Mouse (Mus musculus) lung, embryonic 14.5 days (tissue): ENCODE data around the gene Slc8b1. TPM values are rescaled to one million over a fixed set of nuclear protein-coding genes. Genes with fewer than 3 reads are reported as not detected.
A peak's percentile ranks its signal among the peaks of the same experiment; 100 is the strongest.

Experiments used
- ATAC-seq: fragments of 200-750 bp; cut with Nextera tagmentation; 2 replicates; pipeline ENCODE4 v1.8.0; 2017; ENCODE audit warnings: mild to moderate bottlenecking, moderate TSS enrichment, moderate library complexity; ENCODE audit not compliant: insufficient read depth
- DNase-seq: peaks from one replicate; pipeline ENCODE4 v3.0.0-alpha.2; 2015
- H3K27ac ChIP-seq: fragments of 300-500 bp; sonication (generic); 2 replicates; pipeline ENCODE4 v1.5.1; 2014; ENCODE audit warnings: low read depth, mild to moderate bottlenecking, moderate library complexity
- H3K27me3 ChIP-seq: fragments of 300-500 bp; sonication (generic); 2 replicates; pipeline ENCODE4 v1.6.1; 2014; ENCODE audit warnings: low read length, control low read depth; ENCODE audit not compliant: insufficient read depth
- H3K36me3 ChIP-seq: fragments of 300-500 bp; sonication (generic); 2 replicates; pipeline ENCODE4 v1.6.1; 2014; ENCODE audit warnings: control low read depth; ENCODE audit not compliant: insufficient read depth
- H3K4me1 ChIP-seq: fragments of 300-500 bp; sonication (generic); 2 replicates; pipeline ENCODE4 v1.6.1; 2014; ENCODE audit warnings: antibody characterized with exemption, control low read depth; ENCODE audit not compliant: insufficient read depth
- H3K4me2 ChIP-seq: fragments of 300-500 bp; sonication (generic); 2 replicates; pipeline ENCODE4 v1.6.1; 2014; ENCODE audit warnings: mild to moderate bottlenecking
- H3K4me3 ChIP-seq: fragments of 300-500 bp; sonication (generic); 2 replicates; pipeline ENCODE4 v1.5.1; 2014; ENCODE audit warnings: low read depth, low read length
- H3K9ac ChIP-seq: fragments of 300-500 bp; sonication (generic); 2 replicates; pipeline ENCODE4 v1.6.1; 2014
- H3K9me3 ChIP-seq: fragments of 300-500 bp; sonication (generic); 2 replicates; pipeline ENCODE4 v1.6.1; 2016; ENCODE audit warnings: low read depth, low read length, control low read depth
- CTCF ChIP-seq: IDR thresholded peaks from 2 replicates; pipeline ENCODE4 v1.5.1; 2016; ENCODE audit warnings: antibody characterized with exemption, low read depth
- WGBS: fragments of 180-500 bp; shearing (Covaris S2); extraction: QIAGEN DNeasy Blood & Tissue Kit; methylation state at CpG from one replicate; pipeline ENCODE4 v1.1.7; 2014; 5-methylcytosine and 5-hydroxymethylcytosine counted together
- polyA plus RNA-seq: library from polyadenylated mRNA; unstranded; fragments of >200 nt; fragmentation: Nextera tagmentation; extraction: Ambion mirVana; gene quantifications from 2 replicates; pipeline ENCODE4 v1.2.1, GENCODE M21; 2014

Slc8b1 gene
- polyA plus RNA-seq, 1 experiment from 2014 or later = 3.6 TPM

DNA sequence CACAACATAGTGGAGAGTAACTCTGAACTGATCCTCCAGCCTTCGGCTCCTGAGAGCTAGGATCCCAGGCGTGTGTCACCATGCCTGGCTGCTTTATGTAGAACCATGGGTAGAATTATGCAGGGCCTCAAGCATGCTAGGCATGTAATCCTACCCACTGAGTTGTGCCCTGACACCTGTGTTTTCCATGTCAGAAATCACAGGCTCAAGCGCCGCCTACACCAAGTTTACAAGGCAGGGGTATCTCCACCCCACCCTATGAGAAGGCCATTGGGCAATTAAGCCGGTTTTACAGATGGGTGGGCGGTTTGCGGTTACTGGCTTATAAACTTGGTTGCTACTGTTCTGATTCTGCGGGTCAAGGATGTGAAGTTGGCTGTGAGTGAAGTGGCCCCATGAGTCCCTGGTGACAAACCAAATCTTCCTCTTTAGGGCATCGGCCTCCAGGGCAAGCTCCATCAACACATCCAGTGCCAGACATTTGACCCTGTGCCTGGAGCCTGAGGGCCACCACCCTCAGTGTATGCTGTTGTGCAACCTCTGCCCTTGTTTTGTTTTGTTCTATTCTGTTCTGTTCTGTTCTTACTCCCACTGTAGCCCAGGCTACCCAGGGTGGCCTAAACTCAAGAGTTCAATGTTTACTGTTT, 3.2 kb downstream of the Slc8b1 start:
- no peak for ATAC-seq
- Histone ChIP-seq H3K36me3 (no peaks in the 10 kb centered on the region), H3K27me3 (no peaks in the 10 kb centered on the region), H3K4me1 (peaks cover 14% of the 10 kb centered on the region), H3K9me3 (no peaks in the 10 kb centered on the region), H3K4me2 (no peak overlapping the region), H3K4me3 (no peak overlapping the region), H3K27ac (no peak overlapping the region), H3K9ac (no peak overlapping the region)
- no peak for DNase-seq
- TF ChIP-seq CTCF = no peak
- 88% methylated on average over 9 of the region's 9 CpGs for WGBS

DNA sequence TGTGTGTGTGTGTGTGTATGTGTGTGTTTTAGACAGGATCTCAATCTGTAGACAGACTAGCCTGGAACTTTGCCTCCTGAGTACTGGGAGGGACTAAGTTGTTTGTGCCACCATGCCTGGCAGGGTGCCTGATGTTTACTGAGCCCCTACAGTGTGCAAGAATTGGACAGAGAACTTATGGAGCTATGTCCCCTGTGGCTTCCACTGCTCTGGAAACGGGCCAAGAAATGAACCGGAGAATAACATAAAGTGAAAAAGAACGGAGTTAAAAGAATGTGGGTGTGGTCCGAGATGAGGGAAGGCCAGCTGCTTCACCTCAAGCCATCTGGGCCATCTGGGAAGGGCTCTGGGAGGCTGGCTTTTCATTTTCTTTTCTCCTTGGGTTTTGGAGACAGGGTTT, 3.8 kb downstream of the Slc8b1 start:
- no peak overlapping the region for H3K4me2 ChIP-seq
- DNase-seq = peak; percentile 93
- WGBS = 10% methylated on average over 4 of the region's 4 CpGs

DNA sequence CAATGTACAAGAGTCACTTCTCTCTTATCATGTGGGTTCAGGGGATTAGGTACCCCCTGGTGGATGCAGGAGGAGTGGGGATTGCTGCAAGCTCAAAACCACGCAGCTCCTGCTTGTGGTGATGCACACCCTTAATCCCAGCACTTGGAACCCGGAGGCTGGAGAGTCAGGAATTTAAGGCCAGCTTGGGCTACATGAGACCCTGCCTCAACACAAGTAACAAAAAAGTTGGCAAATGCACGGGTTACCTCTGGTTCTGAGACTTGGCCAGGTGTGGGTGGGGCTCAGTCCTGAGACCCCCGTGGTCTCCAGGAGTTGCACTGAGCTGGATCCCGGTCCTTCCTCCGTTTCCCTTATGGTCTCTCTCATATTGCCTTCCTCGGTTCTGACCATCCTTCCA, 4.5 kb downstream of the Slc8b1 start:
- Histone ChIP-seq H3K27me3 (no peaks in the 10 kb centered on the region), H3K9me3 (no peaks in the 10 kb centered on the region), H3K4me2 (no peak overlapping the region), H3K9ac (no peak overlapping the region), H3K27ac (0 out of 2 replicates have a peak overlapping the region, but pooled peaks have one; percentile 60), H3K4me1 (peaks cover 14% of the 10 kb centered on the region), H3K4me3 (no peak overlapping the region), H3K36me3 (no peaks in the 10 kb centered on the region)
- no peak; the same call in 1 of the 2 replicates for TF ChIP-seq CTCF
- 70% methylated on average over 7 of the region's 7 CpGs for whole genome bisulfite sequencing
- DNase-seq (no peak), ATAC-seq (no peak)

More for the DNA sequence above, 3.8 kb downstream of the Slc8b1 start:
- Histone ChIP-seq H3K36me3 (no peaks in the 10 kb centered on the region), H3K27ac (no peak overlapping the region), H3K4me1 (peaks cover 14% of the 10 kb centered on the region), H3K4me3 (no peak overlapping the region), H3K27me3 (no peaks in the 10 kb centered on the region), H3K9ac (no peak overlapping the region), H3K9me3 (no peaks in the 10 kb centered on the region)
- peak; percentile 55 for ATAC-seq
- TF ChIP-seq CTCF = no peak

- Histone ChIP-seq H3K36me3 (no peaks in the 10 kb centered on the region), H3K4me1 (peaks cover 11% of the 10 kb centered on the region), H3K27ac (no peak overlapping the region), H3K4me2 (no peak overlapping the region), H3K4me3 (no peak overlapping the region), H3K27me3 (no peaks in the 10 kb centered on the region), H3K9ac (no peak overlapping the region), H3K9me3 (no peaks in the 10 kb centered on the region)
- DNase-seq (no peak), ATAC-seq (no peak)
- 40% methylated on average over 15 of the region's 15 CpGs for WGBS
- TF ChIP-seq CTCF = no peak
Observed at GRCm38 (mm10) chr5:120516221-120516984, 5.4 kb downstream of the Slc8b1 start.

GRCm38 (mm10) chr5:120517552-120517951, 6.6 kb downstream of the Slc8b1 start:
- no peaks in the 10 kb centered on the region for H3K36me3 ChIP-seq
- H3K4me1 ChIP-seq = peaks cover 11% of the 10 kb centered on the region
- ATAC-seq (no peak), DNase-seq (peak; percentile 29)
- H3K27ac ChIP-seq = no peak overlapping the region
- no peak overlapping the region for H3K4me3 ChIP-seq
- H3K9me3 ChIP-seq = no peaks in the 10 kb centered on the region
- H3K9ac ChIP-seq = no peak overlapping the region
- no peak overlapping the region for H3K4me2 ChIP-seq
- H3K27me3 ChIP-seq = no peaks in the 10 kb centered on the region
- TF ChIP-seq CTCF = no peak
- 50% methylated on average over 9 of the region's 9 CpGs for WGBS

GRCm38 (mm10) chr5:120522649-120523048, 11.7 kb downstream of the Slc8b1 start:
- 71% methylated on average over 3 of the region's 3 CpGs for WGBS
- DNase-seq = peak; percentile 17

DNA sequence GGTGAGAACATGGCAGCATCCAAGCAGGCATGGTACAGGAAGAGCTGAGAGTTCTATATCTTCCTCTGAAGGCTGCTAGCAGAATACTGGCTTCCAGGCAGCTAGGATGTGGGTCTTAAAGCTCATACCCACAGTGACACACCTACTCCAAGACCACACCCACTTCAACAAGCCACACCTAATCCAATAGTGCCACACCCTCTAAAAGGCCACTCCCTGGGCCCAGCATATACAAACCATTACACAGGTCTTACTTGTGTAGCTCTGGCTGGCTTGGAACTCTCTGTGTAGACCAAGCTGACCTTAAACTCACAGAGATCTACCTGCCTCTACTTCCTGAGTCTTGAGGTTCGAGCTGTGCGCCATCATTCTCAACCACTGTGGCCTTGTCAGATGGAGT, 13.8 kb downstream of the Slc8b1 start:
- no peak for TF ChIP-seq CTCF
- H3K4me2 ChIP-seq = no peak overlapping the region
- no peak overlapping the region for H3K4me3 ChIP-seq
- 92% methylated on average over 2 of the region's 2 CpGs for WGBS
- ATAC-seq (no peak), DNase-seq (no peak)
- no peaks in the 10 kb centered on the region for H3K27me3 ChIP-seq
- no peaks in the 10 kb centered on the region for H3K36me3 ChIP-seq
- no peak overlapping the region for H3K27ac ChIP-seq
- H3K4me1 ChIP-seq = no peaks in the 10 kb centered on the region
- H3K9me3 ChIP-seq = no peaks in the 10 kb centered on the region
- no peak overlapping the region for H3K9ac ChIP-seq

More at GRCm38 (mm10) chr5:120522649-120523048, 11.7 kb downstream of the Slc8b1 start:
- H3K9ac ChIP-seq = no peak overlapping the region
- H3K36me3 ChIP-seq = no peaks in the 10 kb centered on the region
- peak; percentile 60 for TF ChIP-seq CTCF
- H3K9me3 ChIP-seq = no peaks in the 10 kb centered on the region
- H3K4me3 ChIP-seq = no peak overlapping the region
- H3K27ac ChIP-seq = no peak overlapping the region
- ATAC-seq = no peak
- no peak overlapping the region for H3K4me2 ChIP-seq
- no peaks in the 10 kb centered on the region for H3K4me1 ChIP-seq
- no peaks in the 10 kb centered on the region for H3K27me3 ChIP-seq
